Mouse (Mus musculus): ENCODE measurements around the gene Itprid2.

GRCm38 (mm10) chr2:79657062-79657461 is 21.9 kb downstream of the Itprid2 start:
- TF ChIP-seq POLR2A (IDR thresholded peaks at IDR 0.05; ENCODE audit: borderline replicate concordance, extremely low read depth, low read depth, low read length), result no peak
- no peak for TF ChIP-seq CTCF (IDR thresholded peaks at IDR 0.05; ENCODE audit: insufficient read depth, low read length)
